Mouse (Mus musculus) monocyte, adult 5-6 weeks (primary cell): ENCODE results near the gene Stac. TPM values are rescaled to one million over a fixed set of nuclear protein-coding genes. Genes with fewer than 3 reads are reported as not detected.

Experiments
- ATAC-seq: fragments of 153-309, 156-312 bp; replicated peaks from 2 replicates; pipeline ENCODE4 v1.8.0; 2017; ENCODE audit warnings: mild to moderate bottlenecking; ENCODE audit not compliant: low TSS enrichment, insufficient number of reproducible peaks, severe bottlenecking, poor library complexity, low FRiP score
- total RNA-seq: library from RNA; stranded (forward); fragments of 200-1000, 200-491, 200-594 nt; gene quantifications from 3 replicates; pipeline ENCODE4 v1.2.3, GENCODE M21; 2017

Gene Stac
- total RNA-seq: not detected in 3 replicates

GRCm38 (mm10) chr9:111689680-111690483, at the start of gene Stac:
Gene Stac (minus strand): TSS chr9:111690348.
- no peak for ATAC-seq

GRCm38 (mm10) chr9:111739431-111740245, 49.5 kb upstream of the Stac start:
- no peak for ATAC-seq

GRCm38 (mm10) chr9:111739026-111739425, 48.9 kb upstream of the Stac start:
- no peak for ATAC-seq

GRCm38 (mm10) chr9:111737796-111738195, 47.6 kb upstream of the Stac start:
- no peak for ATAC-seq

- ATAC-seq: no peak
Observed at GRCm38 (mm10) chr9:111735931-111736330, 45.8 kb upstream of the Stac start.

- no peak for ATAC-seq
Observed at GRCm38 (mm10) chr9:111731939-111732670, 42.0 kb upstream of the Stac start.

GRCm38 (mm10) chr9:111724981-111725593, 34.9 kb upstream of the Stac start:
- ATAC-seq: no peak

- ATAC-seq: no peak
Observed at GRCm38 (mm10) chr9:111714457-111714856, 24.3 kb upstream of the Stac start.

- no peak for ATAC-seq
Observed at GRCm38 (mm10) chr9:111700101-111700500, 10.0 kb upstream of the Stac start.

- ATAC-seq: no peak
Observed at GRCm38 (mm10) chr9:111690484-111690855, 322 bp upstream of the Stac start.

GRCm38 (mm10) chr9:111689146-111689545, 1.0 kb downstream of the Stac start:
- ATAC-seq: no peak

- no peak for ATAC-seq
Observed at GRCm38 (mm10) chr9:111684170-111684569, 6.0 kb downstream of the Stac start.

- no peak for ATAC-seq
Observed at GRCm38 (mm10) chr9:111679516-111679915, 10.6 kb downstream of the Stac start.

GRCm38 (mm10) chr9:111669816-111670215, 20.3 kb downstream of the Stac start:
- no peak for ATAC-seq

- ATAC-seq: no peak
Observed at GRCm38 (mm10) chr9:111655066-111655465, 35.1 kb downstream of the Stac start.

- no peak for ATAC-seq
Observed at GRCm38 (mm10) chr9:111644228-111644627, 45.9 kb downstream of the Stac start.

- no peak for ATAC-seq
Observed at GRCm38 (mm10) chr9:111643369-111643768, 46.8 kb downstream of the Stac start.

- no peak for ATAC-seq
Observed at GRCm38 (mm10) chr9:111637641-111638040, 52.5 kb downstream of the Stac start.

GRCm38 (mm10) chr9:111632833-111633232, 57.3 kb downstream of the Stac start:
- ATAC-seq: no peak
